Mouse (Mus musculus) yolk sac, embryonic 10.5 days (tissue): ENCODE results near the gene Crim1.

Source experiments
- DNase-seq: peaks from one replicate; pipeline ENCODE4 v3.0.0-alpha.2; 2017; ENCODE audit warnings: low spot score

The Crim1 gene

DNA sequence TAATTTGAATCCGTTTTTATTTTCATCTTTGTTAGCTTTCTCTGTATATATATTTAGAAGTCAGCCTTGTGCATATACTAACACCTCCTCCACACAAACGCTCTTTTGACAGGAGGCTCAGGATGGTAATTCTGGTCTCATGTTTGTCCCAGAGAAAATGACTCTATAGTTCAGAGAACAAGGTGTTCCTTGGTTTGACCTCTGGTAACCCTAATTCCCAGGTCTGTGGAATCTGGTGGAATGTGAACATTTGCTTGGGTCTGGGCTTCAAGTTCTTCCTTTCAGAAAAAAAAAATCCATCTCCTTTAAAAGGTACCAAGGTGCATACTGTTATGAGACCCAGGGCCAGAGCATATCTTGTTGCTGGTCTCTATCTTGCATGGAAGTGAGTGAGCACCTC is 9.6 kb downstream of the Crim1 start:
- DNase-seq: no peak

DNA sequence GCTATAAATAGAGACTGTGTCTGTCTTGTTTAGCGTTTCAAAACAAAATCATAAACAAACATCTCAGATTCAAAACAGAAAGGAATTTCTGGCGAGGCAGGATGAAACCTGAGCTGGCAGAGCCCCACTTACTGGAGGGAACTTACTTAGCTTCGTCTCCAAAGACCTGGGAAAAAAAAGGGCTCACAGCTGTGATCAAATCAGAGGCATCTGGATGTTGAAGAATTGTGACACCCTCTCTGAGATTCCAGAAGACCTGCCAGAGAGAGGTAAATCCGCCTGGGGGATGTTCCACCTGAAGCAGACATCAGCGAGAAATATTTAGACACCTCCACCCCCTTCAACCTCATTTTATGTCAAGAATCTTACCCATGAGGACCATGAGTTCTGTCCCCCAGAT is 11.8 kb downstream of the Crim1 start:
- no peak for DNase-seq

DNA sequence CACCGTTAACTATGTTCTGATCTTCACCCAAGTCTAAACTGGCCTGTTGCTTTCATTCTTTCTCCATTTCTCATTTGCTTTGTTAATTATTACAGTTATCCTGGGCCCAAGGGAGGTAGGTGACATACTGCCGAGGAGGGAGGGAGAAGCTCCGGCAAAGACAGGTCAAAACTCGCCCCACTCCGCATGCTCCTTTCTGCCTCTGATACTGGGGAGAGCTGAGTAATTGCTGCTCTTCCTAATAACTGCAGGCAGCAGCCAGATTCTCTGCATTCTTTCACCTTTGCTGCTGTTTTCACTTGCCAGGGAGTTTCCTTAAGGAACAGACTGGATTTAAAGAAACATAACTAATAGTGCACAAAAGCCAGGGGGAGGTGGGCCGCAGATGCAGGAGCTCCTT is 13.1 kb downstream of the Crim1 start:
- DNase-seq: no peak

DNA sequence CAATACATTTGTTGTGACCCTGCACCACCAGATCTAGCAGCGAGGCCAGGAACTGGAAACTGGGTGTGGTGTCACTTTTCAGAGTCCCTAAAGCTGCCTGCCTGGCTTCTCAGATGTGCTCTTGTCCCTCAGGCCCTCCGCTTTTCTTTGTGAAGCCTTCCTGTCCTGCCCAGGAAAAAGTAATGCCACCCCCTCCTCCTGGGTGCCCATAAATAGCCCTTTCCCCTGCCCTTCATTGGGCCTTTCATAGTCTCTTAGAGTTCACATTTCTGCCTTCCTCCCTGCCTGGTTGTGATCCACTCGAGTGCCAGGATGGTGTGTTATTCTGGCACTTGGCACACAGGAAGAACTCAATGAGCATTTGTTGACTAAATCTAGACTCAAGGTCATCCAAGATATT is 16.5 kb downstream of the Crim1 start:
- no peak for DNase-seq

- no peak for DNase-seq
Observed at GRCm38 (mm10) chr17:78217406-78217805, 17.4 kb downstream of the Crim1 start.

DNA sequence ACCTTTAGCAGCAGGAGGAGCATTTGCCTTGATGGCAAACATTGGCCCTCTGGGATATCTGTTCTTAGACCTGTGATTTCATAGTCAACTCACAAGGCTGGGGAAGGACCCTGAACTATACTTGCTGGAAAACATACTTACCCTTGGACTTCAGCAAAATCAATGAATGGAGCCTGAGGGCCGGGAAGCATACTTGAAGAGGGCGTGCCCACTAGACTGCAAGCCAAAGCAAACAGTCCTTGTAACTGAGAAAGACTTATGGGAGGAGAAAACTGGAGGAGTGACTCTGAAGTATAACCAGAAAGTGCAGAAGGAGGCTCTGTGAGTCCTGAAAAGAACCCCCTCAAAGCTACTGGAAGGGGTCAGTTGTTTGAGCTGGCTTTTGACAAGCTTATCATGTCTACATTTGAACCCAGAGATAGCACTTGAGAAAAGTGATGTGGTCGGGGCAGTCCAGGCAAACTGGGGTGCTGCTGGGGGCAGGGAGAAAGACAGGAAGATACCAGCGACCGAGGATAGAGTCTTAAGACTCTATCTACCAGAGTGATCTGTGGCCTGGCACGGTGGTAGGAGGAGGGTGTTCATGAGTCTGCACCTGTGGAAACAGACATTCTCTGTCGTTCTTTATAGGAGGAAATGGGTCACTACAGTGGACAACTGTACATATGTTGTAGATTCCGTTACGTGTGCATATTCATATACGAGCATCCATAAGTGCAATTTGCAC is 18.6 kb downstream of the Crim1 start:
- DNase-seq: no peak

DNA sequence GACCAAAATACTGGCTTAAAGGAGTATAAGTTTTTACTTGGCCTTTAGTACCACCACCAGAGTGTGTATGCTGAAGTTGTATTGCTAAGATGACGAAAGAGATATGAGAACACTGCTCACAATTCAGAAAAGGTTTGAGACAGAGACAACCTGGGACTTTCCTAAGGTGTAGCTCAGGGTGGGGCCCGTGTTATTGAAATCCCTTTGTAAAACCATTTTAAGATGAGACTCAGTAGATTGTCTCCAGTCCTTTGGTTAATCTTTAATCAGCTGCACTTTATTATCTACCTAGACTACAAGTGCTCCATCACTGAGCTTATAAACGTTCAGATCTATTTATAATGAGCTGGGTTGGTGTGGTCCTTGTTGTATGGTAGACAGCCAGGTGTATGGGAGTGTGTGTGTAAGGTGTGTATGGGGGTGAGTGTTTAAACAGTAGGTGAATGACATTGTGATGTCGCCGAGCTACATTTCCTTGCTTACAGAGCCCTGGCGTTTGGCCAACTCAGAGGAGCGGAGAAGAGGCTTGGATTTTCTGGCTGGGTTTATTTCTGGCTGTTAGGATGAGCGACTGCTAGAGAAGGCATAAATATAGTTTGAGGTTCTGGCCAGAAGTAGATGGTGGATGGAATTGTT is 21.1 kb downstream of the Crim1 start:
- no peak for DNase-seq

DNA sequence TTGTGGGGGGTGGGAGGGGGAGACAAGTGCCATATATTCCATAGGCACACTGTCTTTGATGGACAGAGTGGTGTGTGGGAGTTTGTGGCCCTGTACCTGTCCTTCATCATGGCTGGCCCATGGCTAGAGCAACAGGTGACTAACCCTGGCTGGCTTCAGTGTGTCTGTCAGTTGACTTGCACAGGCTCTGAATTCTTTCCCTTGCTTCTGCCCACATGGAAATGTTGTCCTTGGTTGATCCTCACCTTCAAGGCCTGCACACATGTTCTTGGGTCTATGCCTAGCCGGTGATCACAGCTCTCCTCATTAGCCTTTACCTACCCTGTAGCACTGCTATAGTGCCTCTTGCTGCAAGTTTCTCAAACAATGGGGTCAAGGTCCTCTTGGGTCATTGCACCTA is 21.8 kb downstream of the Crim1 start:
- DNase-seq: no peak

- DNase-seq: no peak
Observed at GRCm38 (mm10) chr17:78223988-78224387, 23.9 kb downstream of the Crim1 start.

- DNase-seq: no peak
Observed at GRCm38 (mm10) chr17:78225547-78225946, 25.5 kb downstream of the Crim1 start.

- no peak for DNase-seq
Observed at GRCm38 (mm10) chr17:78227211-78227610, 27.2 kb downstream of the Crim1 start.

DNA sequence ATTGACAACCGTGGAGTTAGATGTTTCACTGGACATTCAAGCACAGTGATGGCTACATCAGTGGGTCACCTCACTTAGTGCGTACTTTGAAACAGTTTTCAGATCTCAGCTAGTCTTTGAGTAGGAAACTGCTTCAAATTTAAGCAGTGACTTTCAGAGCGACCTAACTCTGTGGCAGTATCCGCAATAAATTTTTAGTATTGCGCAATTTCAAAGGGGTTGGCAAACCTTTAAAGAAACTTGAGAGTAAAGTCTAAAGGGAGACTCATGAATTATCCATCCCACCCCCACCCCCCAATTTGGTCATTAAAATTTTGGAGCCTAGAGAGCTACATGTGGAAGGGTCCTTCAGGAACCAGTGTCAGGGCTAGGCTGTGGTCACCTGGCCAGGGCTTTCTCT is 31.5 kb downstream of the Crim1 start:
- DNase-seq: no peak

DNA sequence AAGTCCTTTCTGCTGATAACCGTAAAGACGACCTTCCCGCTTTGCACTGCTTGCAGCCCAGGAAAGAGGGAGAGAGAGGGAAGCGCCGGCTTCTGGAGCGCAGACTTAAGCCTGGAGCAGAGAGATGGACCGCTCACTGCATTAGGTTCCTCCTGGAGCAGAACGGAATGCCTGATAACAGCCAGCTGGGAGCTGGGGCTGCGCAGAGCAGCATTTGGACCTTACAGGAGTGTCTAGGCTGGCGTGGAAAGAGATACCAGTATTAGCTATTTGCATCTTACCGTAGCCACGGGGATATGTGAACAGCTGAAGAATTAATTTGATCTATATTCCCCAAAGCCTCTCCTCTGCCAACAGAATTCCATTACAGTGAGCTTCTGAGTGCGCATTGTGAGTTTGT is 32.7 kb downstream of the Crim1 start:
- no peak for DNase-seq

DNA sequence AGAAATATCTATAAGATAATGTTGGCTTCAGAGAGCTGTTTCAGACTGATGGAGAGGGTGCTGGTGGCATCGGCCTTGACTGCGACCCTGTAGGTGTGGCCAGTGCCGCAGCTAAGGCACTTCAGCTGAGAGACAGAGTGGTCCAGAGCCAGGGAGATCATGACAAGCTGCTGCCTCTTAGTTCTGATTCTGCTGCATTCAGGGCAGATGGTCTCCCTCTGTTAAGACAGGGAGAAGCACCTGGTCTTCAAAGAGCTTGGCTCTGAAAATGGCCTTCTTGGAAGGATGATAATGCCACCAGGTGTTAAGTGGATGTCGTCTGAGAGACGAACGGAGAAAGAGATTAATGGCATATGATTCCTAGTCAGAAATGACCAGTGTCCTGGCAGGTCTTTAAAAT is 33.8 kb downstream of the Crim1 start:
- DNase-seq: no peak

- DNase-seq: no peak
Observed at GRCm38 (mm10) chr17:78236126-78236525, 36.1 kb downstream of the Crim1 start.

DNA sequence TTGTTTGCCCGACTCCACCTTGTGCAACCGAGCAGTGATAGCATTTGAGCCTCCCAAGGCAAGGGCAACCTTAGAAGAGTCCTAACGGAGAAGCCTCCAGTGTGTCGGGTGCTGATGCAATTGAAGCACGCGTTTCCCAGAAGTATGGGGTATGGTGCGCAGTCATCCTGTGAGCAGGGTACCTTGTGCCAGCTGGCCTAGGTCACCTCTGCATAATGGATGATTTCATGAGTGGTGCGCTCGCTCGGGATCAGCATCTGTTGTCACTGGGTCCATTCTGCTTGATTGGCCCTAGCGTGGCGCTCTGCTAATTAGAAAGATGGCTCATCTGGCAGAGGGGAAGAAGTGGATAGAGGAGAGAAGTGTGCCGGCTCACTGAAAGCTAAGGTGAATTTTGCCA is 37.9 kb downstream of the Crim1 start:
- no peak for DNase-seq

DNA sequence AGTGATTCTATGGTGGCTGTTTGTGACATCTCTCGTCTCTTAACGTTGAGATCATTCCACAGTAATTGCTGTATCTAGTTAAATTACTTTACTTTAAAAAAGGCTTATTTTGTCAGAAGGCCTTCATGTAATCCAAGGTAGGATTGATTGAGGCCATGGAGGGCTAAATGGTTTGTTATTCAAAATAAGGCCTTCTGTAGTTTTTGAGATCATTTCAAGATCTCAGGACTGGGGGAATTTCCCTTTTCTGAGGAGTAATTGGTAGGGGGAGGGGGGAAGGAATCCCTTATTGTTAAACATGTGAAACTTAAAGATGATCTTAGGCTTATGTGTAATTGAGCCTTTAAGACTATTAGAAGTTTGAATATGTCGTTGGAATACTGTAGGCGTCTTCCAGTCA is 40.1 kb downstream of the Crim1 start:
- DNase-seq: no peak

- DNase-seq: no peak
Observed at GRCm38 (mm10) chr17:78241238-78241637, 41.2 kb downstream of the Crim1 start.

GRCm38 (mm10) chr17:78244752-78245151 is 44.7 kb downstream of the Crim1 start:
- no peak for DNase-seq

DNA sequence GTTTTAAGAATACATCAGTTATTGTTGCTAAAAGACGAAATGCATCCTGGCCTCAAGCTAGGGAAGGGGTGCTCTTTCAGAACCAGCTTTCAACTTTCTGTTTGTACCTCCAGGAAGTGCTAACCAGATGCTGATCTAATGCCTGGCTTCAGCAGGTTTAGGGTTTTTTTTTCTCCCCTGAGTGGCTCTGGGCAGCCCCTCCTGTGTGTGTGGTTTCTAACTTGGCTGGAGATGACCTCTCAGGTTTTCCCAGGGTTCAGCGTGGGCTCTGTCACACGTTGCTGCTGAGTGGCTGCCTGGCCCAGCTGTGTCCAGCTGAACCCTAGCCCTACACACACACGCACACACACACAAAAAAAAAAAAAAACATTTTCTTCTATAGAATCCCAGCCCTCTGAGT is 45.4 kb downstream of the Crim1 start:
- DNase-seq: no peak

DNA sequence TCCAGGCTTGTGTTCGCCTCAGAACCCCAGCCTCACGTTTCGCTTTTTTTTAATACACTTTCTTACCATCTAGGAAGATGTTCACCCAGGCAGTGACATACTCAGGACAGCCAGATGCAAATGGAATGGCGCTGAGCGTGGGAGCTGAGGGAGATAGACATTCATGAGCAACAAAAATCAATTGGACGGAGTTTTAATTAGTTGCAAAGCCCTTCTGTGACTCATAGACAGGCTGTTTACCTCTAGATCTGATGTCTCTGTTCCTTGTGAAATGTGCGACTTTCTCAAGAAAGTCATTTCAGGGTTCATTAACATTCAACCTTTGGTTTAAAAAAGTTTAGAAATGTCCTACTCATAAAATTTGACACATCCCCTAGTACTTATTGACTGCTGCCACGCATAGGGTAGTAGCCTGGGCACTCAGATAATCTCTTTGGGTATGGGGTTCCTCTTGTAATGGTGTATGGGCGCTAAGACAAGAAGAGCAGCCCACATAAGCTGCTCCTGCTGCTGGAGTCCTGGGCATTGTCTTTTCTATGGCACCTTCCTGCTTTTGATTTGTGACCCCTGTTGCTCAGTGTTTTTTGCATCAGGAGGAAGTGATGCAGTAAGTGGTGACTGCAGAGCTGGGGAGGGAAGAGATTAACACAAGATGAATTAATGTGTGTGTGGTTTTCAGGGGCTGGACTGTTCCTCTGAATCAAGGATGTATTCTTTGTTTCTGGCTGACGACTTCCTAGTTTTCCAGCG is 46.8 kb downstream of the Crim1 start:
- DNase-seq: no peak

- no peak for DNase-seq
Observed at GRCm38 (mm10) chr17:78248197-78248596, 48.1 kb downstream of the Crim1 start.

- DNase-seq: no peak
Observed at GRCm38 (mm10) chr17:78248943-78249342, 48.9 kb downstream of the Crim1 start.
